Mouse (Mus musculus) heart, adult 18-20 months (tissue): ENCODE results near the gene Chst15. TPM values are rescaled to one million over a fixed set of nuclear protein-coding genes. Genes with fewer than 3 reads are reported as not detected.

Experiments
- DNase-seq, 2 experiments: peaks; one replicate each; pipeline ENCODE4 v3.0.0; 2021 to 2022; ENCODE audit warnings: mixed read lengths in 1 of 2
- total RNA-seq, 2 experiments: library from RNA; stranded (reverse); gene quantifications; 2 replicates each; pipeline ENCODE4 v1.2.3; 2021

Gene Chst15
- total RNA-seq, 2 experiments from 2014 or later = 6.0 to 9.3 TPM

DNA sequence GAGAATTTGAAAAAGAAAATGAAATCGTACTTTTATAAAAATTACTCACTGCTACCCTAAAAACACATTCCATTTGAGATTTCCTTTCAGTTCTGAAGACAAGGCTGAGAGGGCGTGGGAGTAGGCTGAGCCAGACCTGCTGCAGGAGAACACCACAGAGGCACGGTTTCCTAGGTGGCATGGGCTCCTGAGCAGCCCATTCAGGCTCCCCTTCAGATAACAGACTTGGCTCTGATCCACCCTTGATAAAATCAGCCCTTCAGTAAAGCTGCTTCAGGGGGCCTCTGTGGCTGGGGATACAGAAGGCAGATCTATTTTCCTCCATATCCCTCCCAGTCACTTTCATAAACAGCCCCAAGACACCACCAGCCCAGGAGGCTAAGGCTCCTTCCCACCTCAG, 19.8 kb upstream of the Chst15 start:
- no peak for DNase-seq

DNA sequence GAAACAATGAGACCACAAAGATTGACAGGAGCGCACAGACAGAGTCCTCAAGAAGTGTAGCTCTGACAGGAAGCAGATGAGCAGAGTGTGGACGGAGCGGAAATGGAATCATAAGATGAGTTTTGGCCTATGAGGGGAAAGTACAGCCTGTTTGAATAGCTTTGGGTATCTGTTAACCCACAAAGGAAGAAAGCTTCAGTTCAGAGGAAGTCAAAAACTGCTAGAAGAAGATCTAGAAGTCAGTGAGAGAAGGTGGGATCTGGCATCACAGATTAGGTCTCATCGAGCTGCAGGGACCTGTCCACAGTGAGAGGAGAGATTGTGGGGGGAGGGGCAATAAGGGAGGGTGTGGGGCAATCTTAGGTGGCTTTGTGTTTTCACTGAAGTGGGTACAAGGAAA, 18.3 kb upstream of the Chst15 start:
- DNase-seq = no peak

DNA sequence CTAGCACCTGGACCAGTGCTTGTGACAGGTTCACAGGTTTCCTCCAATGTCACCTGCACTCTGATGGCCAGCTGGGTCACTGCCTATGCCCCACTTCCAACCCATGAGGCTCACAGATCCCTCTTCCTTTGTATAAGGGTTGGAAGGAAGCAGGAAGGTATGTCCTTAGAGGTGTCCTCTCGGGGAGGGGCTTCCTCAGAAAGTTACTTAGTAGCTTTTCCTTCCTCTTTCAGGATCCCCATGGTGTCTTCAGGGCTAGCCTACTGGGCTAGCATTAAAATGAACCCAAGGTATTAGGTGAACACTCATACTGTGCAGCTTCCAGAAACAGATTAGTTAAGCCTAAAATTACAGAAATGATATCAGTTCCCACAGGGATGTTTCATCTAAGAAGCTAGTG, 16.1 kb upstream of the Chst15 start:
- no peak for DNase-seq

DNA sequence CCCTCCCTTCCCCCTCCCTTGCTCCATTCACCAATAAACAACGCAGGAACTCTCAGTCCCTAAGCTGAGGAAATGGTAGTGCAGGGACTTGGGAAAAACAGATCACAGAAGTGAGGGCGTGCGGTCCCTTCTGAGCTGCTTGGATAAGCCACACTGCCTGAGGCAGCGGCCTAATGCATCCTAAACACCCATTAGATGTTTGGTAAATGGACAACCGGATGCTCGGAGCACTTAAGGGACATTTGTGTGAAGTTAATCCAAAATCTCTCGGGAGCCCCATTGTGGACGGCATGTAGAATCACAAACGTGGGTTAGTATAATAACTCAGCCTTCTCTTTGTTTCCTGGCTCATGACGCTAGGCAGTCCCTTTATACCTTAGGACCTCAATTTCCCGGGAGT, 15.1 kb upstream of the Chst15 start:
- no peak for DNase-seq

DNA sequence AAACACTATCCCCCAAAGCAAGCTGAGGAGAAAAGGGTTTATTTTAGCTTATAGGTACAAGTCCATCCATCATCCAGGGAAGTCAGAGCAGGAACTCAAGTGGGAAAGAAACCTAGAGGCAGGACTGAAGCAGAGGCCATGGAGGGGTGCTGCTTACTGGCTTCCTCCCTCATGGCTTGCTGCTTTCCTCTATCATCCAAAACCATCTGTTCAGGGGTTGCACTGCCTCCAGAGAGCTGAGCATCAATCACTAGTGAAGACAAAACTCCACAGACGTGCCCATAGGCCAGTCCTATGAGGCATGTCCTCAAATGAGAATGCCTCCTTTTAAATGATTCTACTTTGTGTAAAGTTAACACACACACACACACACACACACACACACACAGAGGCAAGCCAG, 13.2 kb upstream of the Chst15 start:
- DNase-seq = no peak

DNA sequence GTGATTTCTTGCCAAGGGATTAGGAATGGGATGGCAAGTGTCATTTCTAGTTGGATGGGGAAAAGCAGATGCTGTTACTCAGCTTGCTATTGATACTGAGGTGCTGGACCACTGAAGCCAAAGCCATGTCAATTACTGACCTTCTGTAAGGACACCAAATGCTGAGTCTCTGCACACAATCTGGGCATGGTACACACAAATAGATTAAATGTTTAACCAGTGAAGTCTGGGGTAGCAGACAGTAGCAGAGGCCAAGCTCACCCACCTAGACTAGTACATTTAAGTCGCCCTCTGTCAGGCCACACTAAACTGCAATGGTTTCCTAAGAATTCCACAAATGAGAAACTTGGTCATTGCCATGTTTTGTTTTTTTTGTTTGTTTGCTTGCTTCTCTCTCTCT, 11.6 kb upstream of the Chst15 start:
- no peak for DNase-seq

DNA sequence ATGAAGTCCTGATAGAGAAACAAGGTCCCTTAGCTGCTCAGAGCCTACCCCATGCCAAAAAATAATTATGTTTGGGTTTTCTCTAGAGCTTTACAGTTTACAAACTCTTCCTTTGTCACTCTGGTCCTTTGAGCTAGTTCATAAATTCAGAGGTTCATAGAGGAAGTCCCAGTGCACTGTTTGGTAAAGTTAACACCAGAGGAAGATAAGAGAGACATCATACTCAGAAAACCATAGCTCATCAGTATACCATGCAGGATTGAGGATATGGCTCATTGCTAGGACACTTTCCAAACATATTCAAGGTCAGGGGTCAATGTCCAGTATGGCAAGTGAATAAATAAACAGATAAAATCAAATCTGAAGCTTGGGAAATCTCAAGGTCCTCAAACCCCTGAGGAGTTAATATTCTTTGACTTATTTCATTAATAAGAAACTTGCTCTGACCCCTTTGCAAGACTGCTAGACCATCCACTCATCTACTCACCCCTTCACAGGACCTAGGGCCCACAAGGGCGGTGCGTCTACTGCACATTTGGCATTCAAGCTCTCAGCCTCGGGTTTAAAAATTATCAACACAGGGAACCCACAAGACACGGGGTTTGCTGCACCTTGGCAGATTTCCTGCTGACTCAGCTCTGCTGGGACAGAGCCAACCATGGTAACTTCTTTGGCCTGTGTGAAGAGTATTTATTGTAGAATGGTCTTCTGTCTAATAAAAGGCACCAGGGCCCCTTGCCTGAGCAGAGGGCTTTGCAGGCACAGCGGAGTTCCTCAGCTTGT, 8.7 kb upstream of the Chst15 start:
- peak; percentile 71 to 79 for DNase-seq

DNA sequence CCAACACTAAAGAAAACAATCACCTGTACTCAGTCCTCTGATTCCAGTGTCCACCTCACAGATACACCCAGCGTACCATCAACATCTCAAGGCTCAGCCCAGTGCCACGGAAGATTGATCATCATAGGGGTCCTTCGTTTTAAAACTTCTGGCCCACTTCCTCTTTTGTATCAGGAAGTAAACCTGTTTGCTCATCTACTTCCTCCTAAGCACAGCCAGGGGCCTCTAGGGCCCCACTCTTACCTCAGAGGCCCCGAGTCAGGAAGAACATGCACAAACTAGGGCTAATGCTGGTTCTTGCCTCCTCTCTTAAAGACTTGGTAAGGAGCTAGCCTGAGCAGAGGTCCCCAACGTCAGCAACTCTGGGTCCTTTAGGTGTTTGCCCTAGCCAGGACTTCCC, 6.4 kb upstream of the Chst15 start:
- no peak for DNase-seq

DNA sequence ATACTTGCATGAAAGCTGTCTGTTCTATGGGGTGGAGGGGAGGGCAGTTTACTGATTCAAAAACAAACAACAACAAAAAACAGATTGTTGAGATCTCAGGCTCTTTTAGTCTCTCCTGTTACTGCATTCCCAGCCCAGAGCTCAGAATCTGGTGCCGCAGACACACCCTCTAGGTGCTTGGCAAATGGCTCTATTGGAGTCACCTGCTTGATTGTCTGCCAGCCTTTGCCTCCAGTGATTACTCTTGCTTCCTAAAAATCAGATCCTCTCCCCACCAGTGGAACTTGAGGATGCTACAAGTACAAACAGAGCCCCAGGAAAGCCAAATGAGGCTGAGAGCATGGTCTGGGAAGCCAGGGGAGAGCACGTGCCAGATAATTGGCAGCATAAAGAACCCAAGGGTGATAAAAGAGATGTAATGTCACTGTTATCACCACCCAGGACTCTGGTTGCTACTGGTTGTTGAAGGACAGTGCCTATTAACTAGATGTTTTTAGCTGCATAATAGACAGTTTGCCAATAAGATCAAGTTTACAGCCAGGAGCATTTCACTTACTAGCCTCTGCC, 4.4 kb upstream of the Chst15 start:
- DNase-seq = no peak

DNA sequence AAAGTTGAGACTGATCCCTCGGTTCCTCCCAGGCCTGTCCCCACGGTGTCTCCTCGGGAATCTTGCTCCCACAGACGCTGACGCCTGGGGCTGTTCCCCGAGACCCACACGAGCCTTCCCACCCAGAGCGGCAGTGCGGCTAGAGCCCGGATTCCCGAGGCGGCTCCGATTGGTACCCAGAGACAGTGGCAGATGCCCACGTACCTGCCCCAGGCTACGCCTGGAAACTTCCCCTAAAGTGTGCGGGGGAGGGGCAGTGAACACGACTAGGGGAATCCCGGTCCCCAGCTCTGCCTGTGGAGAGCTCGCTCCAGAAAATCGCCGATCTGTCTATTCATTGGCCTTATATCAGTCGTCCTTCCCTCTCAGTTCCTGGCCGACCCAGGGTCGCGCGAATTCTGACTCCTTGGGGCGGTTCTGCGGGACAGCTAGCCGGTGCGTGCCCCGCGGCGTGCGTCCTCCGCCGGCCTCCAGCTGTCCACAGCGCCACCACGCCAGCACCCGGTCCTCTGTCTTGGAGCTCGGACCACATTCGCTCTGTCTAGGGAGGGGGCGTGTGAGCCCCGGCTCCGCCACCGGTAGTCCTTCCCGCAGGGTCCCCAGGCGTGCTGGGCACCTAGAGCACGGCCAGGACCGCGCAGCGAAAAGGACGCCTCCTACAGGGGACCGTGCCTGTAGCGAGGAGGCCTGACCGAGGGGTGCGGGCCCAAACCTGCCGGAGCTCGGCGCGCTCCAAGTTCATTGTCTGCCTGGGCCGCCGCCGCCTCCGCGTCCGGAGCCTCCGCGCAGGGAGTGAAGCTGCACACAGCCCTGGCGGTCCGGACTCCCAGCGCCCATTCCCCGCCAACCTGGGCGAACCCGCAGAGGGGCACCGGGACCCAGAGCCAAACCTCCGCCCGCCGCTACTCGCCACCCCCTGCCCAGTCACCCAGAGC, 660 bp downstream of the Chst15 start:
- DNase-seq = peak; percentile 78 to 80

DNA sequence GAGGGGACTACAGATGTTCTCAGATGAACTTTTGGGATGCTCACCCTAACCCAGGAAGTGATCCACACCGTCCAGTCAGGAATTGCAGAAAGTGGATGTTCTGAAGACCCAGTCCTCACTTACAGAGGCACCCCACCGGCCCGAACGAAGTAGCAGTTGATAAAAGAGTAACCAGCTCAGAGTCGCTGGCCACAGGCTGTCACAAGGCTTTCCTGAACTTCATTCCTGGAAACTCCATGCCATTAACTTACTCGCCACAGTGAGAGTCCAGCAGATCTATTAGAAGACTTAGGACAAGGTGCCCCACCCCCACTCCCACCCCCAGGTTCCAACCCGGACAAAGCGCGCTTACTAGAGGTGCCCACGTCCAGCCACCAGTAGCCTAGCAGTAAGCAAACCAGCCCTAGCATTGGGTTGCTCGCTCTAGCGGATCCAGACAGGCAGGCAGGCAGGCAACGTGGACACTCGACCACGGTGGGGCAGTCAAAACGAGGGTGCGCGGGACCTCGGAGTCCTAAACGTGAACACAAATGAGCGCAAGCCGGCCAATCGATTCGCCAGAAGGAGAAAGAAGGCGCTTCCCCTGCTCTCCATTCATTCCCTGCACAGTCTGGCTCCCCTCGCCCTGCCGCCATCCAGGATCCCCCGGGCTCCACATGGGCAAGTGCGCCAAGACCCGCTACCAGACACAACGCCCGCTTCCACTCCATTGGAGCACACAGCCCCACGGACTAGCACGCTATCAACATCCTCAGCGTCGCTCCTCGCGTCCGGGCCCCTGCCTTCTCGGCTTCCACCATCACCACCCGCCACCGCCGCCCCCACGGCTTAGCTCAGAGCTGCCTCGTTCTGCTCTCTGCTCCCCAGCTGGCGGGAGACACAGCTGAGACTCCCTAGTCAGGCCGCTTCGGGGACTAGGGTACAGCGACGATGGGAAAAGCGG, 1.6 kb downstream of the Chst15 start:
- peak; percentile 80 to 84 for DNase-seq

DNA sequence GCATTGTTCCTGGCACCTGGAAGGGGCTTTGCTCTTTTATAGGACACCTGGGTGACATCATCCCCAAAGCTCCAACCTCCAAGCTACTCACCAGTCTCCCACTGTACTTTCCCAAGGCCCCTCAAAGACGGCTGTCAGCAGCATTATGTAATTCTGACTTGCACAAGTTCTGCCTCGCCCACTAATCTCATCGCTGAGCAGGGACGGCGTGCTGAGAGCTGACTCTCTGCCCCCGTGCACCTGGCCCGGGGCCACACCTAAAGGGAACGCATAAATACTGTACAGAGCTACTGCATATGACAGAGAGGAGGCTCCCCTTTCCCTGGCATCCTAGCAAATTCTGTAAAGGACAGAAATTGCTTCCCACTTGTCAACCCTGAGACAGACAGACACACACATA, 4.6 kb downstream of the Chst15 start:
- no peak for DNase-seq

DNA sequence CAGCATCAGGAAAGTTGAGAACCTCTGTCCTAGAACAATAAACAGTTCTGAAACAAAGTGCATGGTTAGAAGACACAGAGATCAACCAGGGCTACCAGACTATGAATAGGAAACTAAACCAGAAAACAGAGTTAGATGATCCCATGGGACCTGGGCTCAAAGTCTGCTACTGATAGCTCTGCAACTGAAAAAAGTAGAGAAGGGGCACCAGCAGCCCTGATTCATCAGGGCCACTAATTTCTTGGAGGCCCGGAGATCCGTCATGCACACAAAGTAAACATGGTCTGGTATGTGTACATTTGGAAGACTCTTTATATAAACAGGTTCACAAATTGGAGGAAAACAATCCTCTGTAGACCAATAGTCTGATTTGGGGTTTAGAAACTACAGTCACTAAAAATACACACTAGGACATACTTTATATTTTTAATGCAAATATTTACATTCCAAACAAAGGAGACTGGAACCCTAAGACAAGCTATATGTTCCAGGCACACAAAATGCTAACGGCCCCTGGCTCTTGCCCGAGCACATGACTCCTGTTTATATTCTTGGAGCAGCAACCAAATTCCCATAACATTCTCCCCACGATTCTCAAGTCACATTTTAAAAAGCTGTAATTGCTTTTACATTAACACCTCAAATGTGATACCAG, 8.4 kb downstream of the Chst15 start:
- DNase-seq = no peak

DNA sequence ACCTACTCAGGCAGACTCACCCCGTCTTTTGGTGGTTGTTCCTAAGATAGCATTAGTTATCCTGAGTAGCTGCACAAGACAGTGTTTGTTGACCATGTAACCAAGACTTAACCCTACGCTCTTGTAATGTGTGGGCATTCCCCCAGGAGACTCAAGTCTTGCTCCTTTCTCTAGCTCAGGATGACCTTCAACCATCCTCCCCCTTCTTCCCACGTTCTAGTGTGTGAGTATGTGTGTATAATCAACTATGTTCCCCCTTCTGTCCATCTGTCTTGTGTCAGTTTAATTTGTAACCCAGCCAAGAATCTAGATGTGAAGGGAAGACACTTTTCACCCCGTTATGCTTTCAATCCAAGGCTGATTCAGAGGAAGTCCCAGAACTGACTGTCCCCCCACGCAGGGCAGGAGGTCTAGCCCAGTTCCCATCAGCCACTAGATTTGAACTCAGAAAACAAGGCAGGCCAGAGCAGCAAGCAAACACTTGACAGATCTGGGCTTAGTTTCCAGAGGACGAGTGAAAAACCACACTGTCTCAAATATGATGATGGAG, 9.2 kb downstream of the Chst15 start:
- DNase-seq = peak in 1 of 2 experiments; percentile 40

DNA sequence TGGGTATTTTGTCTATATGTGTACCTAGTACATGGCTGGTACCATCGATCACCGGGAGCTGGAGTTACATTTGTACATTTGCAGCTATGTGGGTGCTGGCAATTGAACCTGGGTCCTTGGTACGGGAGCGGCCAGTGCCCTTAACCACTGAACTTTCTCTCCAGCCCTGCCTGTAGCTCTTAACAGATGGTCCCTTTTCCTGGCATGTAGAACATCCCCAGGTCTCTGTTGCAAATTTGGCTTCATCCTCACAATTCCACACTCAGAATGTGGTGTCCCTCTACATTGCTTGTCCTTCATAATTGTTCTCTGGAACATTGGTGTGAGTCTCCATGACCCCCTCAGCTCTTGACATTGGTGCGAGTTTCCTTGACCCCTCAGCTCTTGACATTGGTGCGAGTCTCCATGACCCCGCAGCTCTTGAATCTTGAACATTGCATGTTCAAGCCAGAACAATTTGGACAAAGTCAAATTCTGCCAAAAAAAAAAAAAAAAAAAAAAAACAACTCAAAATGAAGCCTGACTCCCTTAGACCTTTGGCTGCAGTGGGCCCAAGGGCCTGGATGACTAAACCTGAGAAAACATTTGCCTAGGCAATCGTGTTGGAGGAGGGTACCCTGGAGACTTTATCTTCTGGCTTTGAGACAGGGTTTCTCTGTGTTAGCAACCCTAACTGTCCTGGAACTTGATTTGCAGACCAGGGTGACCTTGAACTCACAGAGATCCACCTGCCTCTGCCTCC, 10.2 kb downstream of the Chst15 start:
- no peak for DNase-seq

DNA sequence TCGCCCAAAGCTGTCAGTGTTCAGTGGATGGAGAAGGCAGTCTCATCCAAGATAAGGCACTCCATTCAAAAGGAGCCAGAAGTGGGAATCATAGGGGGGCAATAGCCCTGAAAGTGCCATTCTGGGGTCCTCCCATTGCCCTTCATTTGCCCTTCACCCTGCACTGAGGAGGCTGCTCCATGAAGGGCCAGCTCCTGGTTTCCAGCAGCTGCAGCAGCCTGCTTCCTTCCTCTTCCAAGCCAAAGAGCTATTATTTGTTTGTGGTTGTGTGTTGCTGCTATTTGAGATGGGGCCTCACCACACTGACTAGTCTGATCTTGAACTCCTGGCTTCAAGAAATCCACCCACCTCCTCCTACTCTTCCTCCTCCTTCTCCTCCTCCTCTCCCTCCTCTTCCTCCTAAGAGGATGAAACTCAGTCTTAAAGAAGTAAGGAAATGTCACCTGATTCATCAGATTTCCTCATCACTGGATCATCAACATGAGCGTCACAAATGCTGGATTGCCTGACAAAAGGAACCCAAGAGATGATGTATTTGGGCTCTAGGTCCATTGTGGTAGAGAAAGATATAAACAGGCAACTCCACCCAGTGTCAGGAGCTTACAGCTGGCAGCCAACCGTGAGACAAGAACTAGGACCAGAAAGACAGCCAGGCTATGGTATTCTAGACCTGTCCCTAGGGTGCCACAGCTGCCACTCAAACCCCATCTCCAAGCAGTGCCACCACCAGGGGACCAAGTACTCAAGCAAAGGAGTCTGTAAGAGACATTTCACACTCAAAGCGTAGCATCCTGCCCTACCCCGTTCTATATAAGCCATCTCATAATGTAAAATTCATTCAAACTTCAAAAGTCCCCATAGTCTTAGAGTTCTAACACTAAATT, 11.3 kb downstream of the Chst15 start:
- DNase-seq = no peak

DNA sequence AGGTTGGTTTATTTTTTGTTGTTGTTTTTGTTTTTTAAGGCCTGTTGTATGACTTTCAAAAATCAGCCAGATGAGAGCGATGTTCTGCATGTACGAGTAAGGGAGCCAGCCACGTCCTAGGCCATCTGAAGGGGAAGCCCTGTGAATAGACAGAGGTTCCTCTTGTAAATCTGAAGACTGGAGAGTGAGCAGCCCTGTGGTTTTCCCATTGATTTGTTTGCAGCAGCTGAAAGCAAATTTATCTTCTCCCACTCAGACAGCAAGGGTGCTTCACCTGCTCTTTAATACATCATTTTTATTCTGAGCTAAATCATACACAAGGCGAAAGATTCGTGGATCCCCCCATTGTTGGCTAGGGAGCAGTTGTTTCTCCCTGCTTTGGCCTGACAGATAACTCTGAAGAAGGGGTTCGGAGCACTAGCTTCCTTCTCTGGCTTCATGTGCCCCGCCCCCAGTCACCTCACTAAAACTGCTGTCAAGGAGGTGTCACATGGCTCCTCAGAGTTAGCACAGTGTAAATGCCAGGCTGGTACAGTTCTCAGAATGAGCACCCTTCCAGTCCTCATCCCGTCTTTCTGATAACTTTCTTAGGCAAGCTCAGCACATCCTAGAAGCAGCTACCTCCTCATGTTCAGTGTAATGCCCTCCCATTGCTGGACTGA, 12.5 kb downstream of the Chst15 start:
- DNase-seq = no peak

DNA sequence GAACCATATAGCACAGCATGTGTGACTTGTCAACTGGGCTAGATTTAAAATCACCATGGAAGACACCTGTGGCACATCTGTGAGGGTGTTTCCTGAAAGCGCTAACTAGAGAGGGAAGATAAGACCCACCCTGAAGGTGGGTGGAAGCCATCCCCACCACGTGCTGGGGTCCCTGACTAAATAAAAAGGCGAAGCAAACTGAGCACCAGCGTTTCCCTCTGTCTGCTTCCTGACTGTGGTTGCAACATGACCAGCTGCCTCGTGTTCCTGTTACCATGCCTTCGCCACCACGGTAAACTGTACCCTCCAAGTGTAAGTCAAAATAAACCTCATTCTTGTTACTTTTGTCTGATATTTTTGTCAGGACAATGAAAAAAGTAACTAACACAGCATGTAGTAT, 13.0 kb downstream of the Chst15 start:
- no peak for DNase-seq
